Mouse (Mus musculus) kidney, embryonic 16.5 days (tissue): Measurements from ENCODE around the gene Col6a4. TPM values are rescaled to one million over a fixed set of nuclear protein-coding genes. Genes with fewer than 3 reads are reported as not detected.

Experiments
- polyA plus RNA-seq: library from polyadenylated mRNA; unstranded; fragments of >200 nt; fragmentation: Nextera tagmentation; extraction: Ambion mirVana; gene quantifications from 2 replicates; pipeline ENCODE4 v1.2.1, GENCODE M21; 2015

Gene Col6a4
- polyA plus RNA-seq, 1 experiment from 2014 or later: 0.75 TPM

Other genes starting within 250 kb of the Col6a4 start
- gene Col6a5, start 136.1 kb downstream of the Col6a4 start, polyA plus RNA-seq: 0.41 TPM in 2 replicates
- 14.7 and 17.1 TPM in 2 replicates for gene Glyctk, start 61.4 kb upstream of the Col6a4 start, polyA plus RNA-seq
- 20.7 and 20.8 TPM in 2 replicates for gene Wdr82, start 74.1 kb upstream of the Col6a4 start, polyA plus RNA-seq
- gene Ppm1m, start 103.0 kb upstream of the Col6a4 start, polyA plus RNA-seq: 56.8 and 58.8 TPM in 2 replicates
- 72.7 and 75.5 TPM in 2 replicates for gene Twf2, start 106.3 kb upstream of the Col6a4 start, polyA plus RNA-seq
- gene Tlr9, start 125.8 kb upstream of the Col6a4 start, polyA plus RNA-seq: 0.07 TPM in 1 of 2 replicates, not detected in the other
- gene Alas1, start 151.9 kb upstream of the Col6a4 start, polyA plus RNA-seq: 122 and 128 TPM in 2 replicates
- gene Poc1a, start 184.3 kb upstream of the Col6a4 start, polyA plus RNA-seq: 28.4 and 29.2 TPM in 2 replicates